Mouse (Mus musculus): ENCODE results near the gene Loxl3. TPM values are rescaled to one million over a fixed set of nuclear protein-coding genes. Genes with fewer than 3 reads are reported as not detected.

Gene Loxl3
- polyA plus RNA-seq, 1 experiment: 8.5 TPM

- Histone ChIP-seq H3K4me3 (replicated peaks; ENCODE audit: extremely low read depth, low read depth, low read length) (no peak overlapping the region), H3K4me1 (ENCODE audit: control insufficient read depth, insufficient read depth, low read length) (peaks cover 12% of the 10 kb centered on the region; the same call in 1 of the 2 replicates)
- WGBS: 4% methylated on average over 24 of the region's 24 CpGs
- TF ChIP-seq POLR2A (IDR thresholded peaks at IDR 0.05; ENCODE audit: borderline replicate concordance, extremely low read depth, low read depth, low read length): no peak
- TF ChIP-seq CTCF (IDR thresholded peaks at IDR 0.05; ENCODE audit: insufficient read depth, low read length): no peak
- no peak for DNase-seq
These were observed 37.2 kb downstream of the Loxl3 start for GRCm38 (mm10) chr6:83071220-83071619.

DNA sequence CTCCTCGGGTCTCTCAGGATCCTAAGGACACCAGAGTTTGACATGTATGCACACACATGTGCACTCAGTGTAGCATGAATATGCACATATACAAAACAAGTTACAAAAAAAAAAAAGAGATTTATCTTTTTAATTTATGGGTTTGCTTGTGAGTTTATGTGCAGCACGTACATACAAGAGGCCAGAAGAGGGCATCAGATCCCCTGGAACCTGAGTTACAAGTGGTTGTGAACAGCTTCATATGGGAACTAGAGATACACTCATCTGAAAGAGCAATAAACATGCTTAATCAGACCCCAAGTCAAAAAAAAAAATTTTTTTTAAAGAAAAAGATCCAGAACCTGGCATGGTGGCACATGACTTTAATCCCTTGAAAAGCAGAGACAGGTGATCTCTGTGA lies 41.0 kb downstream of the Loxl3 start:
- no peak for DNase-seq
- TF ChIP-seq CTCF (IDR thresholded peaks at IDR 0.05; ENCODE audit: insufficient read depth, low read length): 0 out of 2 replicates have a peak, but pooled peaks have one; percentile 1
- TF ChIP-seq POLR2A (IDR thresholded peaks at IDR 0.05; ENCODE audit: borderline replicate concordance, extremely low read depth, low read depth, low read length): no peak
- no peak overlapping the region for H3K4me3 ChIP-seq (replicated peaks; ENCODE audit: extremely low read depth, low read depth, low read length)
- 13% methylated on average over 2 of the region's 2 CpGs for WGBS
- H3K4me1 ChIP-seq (ENCODE audit: control insufficient read depth, insufficient read depth, low read length): peaks cover 10% of the 10 kb centered on the region

GRCm38 (mm10) chr6:83077630-83078323 lies 43.8 kb downstream of the Loxl3 start, which contains the start of gene Pcgf1:
TSS of gene Pcgf1 (plus strand) at chr6:83077869.
- under 1% methylated on average over 54 of the region's 54 CpGs for WGBS
- no peak for TF ChIP-seq CTCF (IDR thresholded peaks at IDR 0.05; ENCODE audit: insufficient read depth, low read length)
- no peak for TF ChIP-seq POLR2A (IDR thresholded peaks at IDR 0.05; ENCODE audit: borderline replicate concordance, extremely low read depth, low read depth, low read length)
- DNase-seq: peak; percentile 69
- H3K4me1 ChIP-seq (ENCODE audit: control insufficient read depth, insufficient read depth, low read length): peaks cover 6% of the 10 kb centered on the region
- H3K4me3 ChIP-seq (replicated peaks; ENCODE audit: extremely low read depth, low read depth, low read length): peak within 1 kb of the TSS; percentile 87

DNA sequence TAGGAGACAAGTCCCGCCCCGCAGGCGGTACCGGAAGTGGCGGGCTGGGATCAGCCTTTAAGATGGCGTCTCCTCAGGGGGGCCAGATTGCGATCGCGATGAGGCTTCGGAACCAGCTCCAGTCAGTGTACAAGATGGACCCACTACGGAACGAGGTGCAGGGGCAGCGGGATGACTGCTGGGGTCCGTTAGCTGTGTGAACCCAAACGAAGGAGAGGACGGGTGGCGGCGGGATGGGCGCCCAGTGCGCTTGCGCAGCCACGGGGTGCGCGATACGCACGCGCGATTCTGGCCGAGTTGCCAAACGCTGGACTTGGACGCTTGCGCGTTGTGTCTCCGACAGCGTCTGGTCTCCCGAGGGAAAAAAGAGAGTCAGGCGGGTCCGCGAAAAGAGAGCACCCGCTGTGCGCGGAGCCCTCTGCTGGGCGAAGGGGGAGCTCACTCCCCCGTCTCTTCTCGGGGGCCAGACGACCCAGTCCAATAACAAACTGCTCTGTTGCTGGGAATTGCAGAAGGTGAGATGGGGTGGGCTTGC lies 44.4 kb downstream of the Loxl3 start:
- TF ChIP-seq CTCF (IDR thresholded peaks at IDR 0.05; ENCODE audit: insufficient read depth, low read length) (0 out of 2 replicates have a peak, but pooled peaks have one; percentile 28), POLR2A (IDR thresholded peaks at IDR 0.05; ENCODE audit: borderline replicate concordance, extremely low read depth, low read depth, low read length) (peak; percentile 67; the same call in 1 of the 2 replicates)
- DNase-seq: peak; percentile 100
- H3K4me3 ChIP-seq (replicated peaks; ENCODE audit: extremely low read depth, low read depth, low read length): peak overlapping the region; percentile 87
- H3K4me1 ChIP-seq (ENCODE audit: control insufficient read depth, insufficient read depth, low read length): peaks cover 6% of the 10 kb centered on the region
- under 1% methylated on average over 46 of the region's 46 CpGs for WGBS

GRCm38 (mm10) chr6:83080210-83080609 lies 46.2 kb downstream of the Loxl3 start:
- TF ChIP-seq CTCF (IDR thresholded peaks at IDR 0.05; ENCODE audit: insufficient read depth, low read length): no peak
- TF ChIP-seq POLR2A (IDR thresholded peaks at IDR 0.05; ENCODE audit: borderline replicate concordance, extremely low read depth, low read depth, low read length): no peak
- 92% methylated on average over 5 of the region's 5 CpGs for WGBS

GRCm38 (mm10) chr6:83083497-83083896 lies 49.5 kb downstream of the Loxl3 start:
- 38% methylated on average over 5 of the region's 5 CpGs for WGBS
- Histone ChIP-seq H3K4me1 (ENCODE audit: control insufficient read depth, insufficient read depth, low read length) (peaks cover 6% of the 10 kb centered on the region), H3K4me3 (replicated peaks; ENCODE audit: extremely low read depth, low read depth, low read length) (no peak overlapping the region)
- TF ChIP-seq CTCF (IDR thresholded peaks at IDR 0.05; ENCODE audit: insufficient read depth, low read length) (no peak), POLR2A (IDR thresholded peaks at IDR 0.05; ENCODE audit: borderline replicate concordance, extremely low read depth, low read depth, low read length) (no peak)
- DNase-seq: no peak

More at GRCm38 (mm10) chr6:83080210-83080609, 46.2 kb downstream of the Loxl3 start:
- H3K4me3 ChIP-seq (replicated peaks; ENCODE audit: extremely low read depth, low read depth, low read length): no peak overlapping the region
- DNase-seq: no peak
- peaks cover 6% of the 10 kb centered on the region for H3K4me1 ChIP-seq (ENCODE audit: control insufficient read depth, insufficient read depth, low read length)

DNA sequence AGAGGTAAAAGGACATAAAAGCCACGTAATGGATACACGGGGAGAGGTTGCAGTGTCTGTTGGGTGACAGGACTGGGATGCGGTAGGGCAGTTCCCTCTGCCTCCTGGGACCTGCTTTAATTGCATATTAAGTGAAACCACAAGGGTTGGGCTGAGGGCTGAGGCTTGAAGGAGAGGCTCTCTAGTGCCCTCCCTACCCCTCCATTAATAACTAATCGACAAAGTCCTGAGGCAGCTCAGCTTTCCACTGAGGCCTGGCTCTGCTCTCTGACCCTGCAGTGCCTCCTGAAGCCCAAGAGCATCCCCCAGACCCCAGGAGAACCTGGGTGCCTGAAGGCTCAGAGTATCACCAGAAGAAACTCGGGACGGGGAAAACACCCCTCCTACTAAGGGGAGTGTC lies 50.5 kb downstream of the Loxl3 start:
- DNase-seq: no peak
- H3K4me3 ChIP-seq (replicated peaks; ENCODE audit: extremely low read depth, low read depth, low read length): no peak overlapping the region
- peaks cover 2% of the 10 kb centered on the region; the same call in 1 of the 2 replicates for H3K4me1 ChIP-seq (ENCODE audit: control insufficient read depth, insufficient read depth, low read length)
- 22% methylated on average over 6 of the region's 6 CpGs for WGBS
- TF ChIP-seq POLR2A (IDR thresholded peaks at IDR 0.05; ENCODE audit: borderline replicate concordance, extremely low read depth, low read depth, low read length): no peak
- TF ChIP-seq CTCF (IDR thresholded peaks at IDR 0.05; ENCODE audit: insufficient read depth, low read length): no peak

- Histone ChIP-seq H3K4me1 (ENCODE audit: control insufficient read depth, insufficient read depth, low read length) (peaks cover 2% of the 10 kb centered on the region; the same call in 1 of the 2 replicates), H3K4me3 (replicated peaks; ENCODE audit: extremely low read depth, low read depth, low read length) (peak within 1 kb of the TSS; percentile 59)
- WGBS: 14% methylated on average over 42 of the region's 42 CpGs
- TF ChIP-seq POLR2A (IDR thresholded peaks at IDR 0.05; ENCODE audit: borderline replicate concordance, extremely low read depth, low read depth, low read length) (no peak), CTCF (IDR thresholded peaks at IDR 0.05; ENCODE audit: insufficient read depth, low read length) (no peak)
- DNase-seq: no peak
These were observed 52.4 kb downstream of the Loxl3 start, which contains the start of gene Lbx2 for GRCm38 (mm10) chr6:83086121-83087035. TSS of gene Lbx2 (plus strand) at chr6:83086367.
